Mouse (Mus musculus): ENCODE results near the gene Dcun1d1. TPM values are rescaled to one million over a fixed set of nuclear protein-coding genes. Genes with fewer than 3 reads are reported as not detected.

Gene Dcun1d1
- polyA plus RNA-seq, 2 experiments: 35.7 to 86.8 TPM

- Histone ChIP-seq H3K4me2 (replicated peaks; ENCODE audit: low read depth, low read length, severe bottlenecking) (no peak overlapping the region), H3K36me3 (ENCODE audit: control insufficient read depth, insufficient read depth, low read length) (peaks cover 41% of the 10 kb centered on the region), H3K4me1 (ENCODE audit: control insufficient read depth, insufficient read depth, low read length) (no peaks in the 10 kb centered on the region), H3K27ac (replicated peaks; ENCODE audit: low read depth, low read length) (no peak overlapping the region), H3K4me3 (replicated peaks; ENCODE audit: low read length) (no peak overlapping the region), H3K9ac (ENCODE audit: low read depth, low read length, severe bottlenecking) (no peak overlapping the region), H3K9me3 (ENCODE audit: control insufficient read depth, low read length) (no peaks in the 10 kb centered on the region), H3K27me3 (ENCODE audit: control insufficient read depth, insufficient read depth, low read length) (no peaks in the 10 kb centered on the region)
- no peak for TF ChIP-seq POLR2A (IDR thresholded peaks at IDR 0.05; ENCODE audit: borderline replicate concordance, extremely low read depth, insufficient read depth, insufficient read length)
- ATAC-seq (ENCODE audit: low FRiP score, low read depth) (no peak), DNase-seq (ENCODE audit: low spot score) (no peak)
- 90% methylated on average over 5 of the region's 5 CpGs for WGBS
Measured at GRCm38 (mm10) chr3:35962967-35963366, 25.7 kb upstream of the Dcun1d1 start.

- H3K36me3 ChIP-seq (ENCODE audit: control insufficient read depth, insufficient read depth, low read length): peaks cover 19% of the 10 kb centered on the region
- DNase-seq (ENCODE audit: low spot score) (no peak), ATAC-seq (ENCODE audit: low FRiP score, low read depth) (no peak)
- H3K4me2 ChIP-seq (replicated peaks; ENCODE audit: low read depth, low read length, severe bottlenecking): no peak overlapping the region
- no peak overlapping the region for H3K4me3 ChIP-seq (replicated peaks; ENCODE audit: low read length)
- WGBS: 97% methylated on average over 3 of the region's 3 CpGs
- H3K4me1 ChIP-seq (ENCODE audit: control insufficient read depth, insufficient read depth, low read length): 0 out of 2 replicates have a peak, but pooled peaks cover 5% of the 10 kb centered on the region
- no peaks in the 10 kb centered on the region for H3K27me3 ChIP-seq (ENCODE audit: control insufficient read depth, insufficient read depth, low read length)
- H3K27ac ChIP-seq (replicated peaks; ENCODE audit: low read depth, low read length): no peak overlapping the region
- no peaks in the 10 kb centered on the region for H3K9me3 ChIP-seq (ENCODE audit: control insufficient read depth, low read length)
- H3K9ac ChIP-seq (ENCODE audit: low read depth, low read length, severe bottlenecking): no peak overlapping the region
- no peak for TF ChIP-seq POLR2A (IDR thresholded peaks at IDR 0.05; ENCODE audit: borderline replicate concordance, extremely low read depth, insufficient read depth, insufficient read length)
Measured at GRCm38 (mm10) chr3:35957230-35957629, 20.0 kb upstream of the Dcun1d1 start.

GRCm38 (mm10) chr3:35954901-35955575 lies 17.8 kb upstream of the Dcun1d1 start:
- Histone ChIP-seq H3K27me3 (ENCODE audit: control insufficient read depth, insufficient read depth, low read length) (no peaks in the 10 kb centered on the region), H3K4me2 (replicated peaks; ENCODE audit: low read depth, low read length, severe bottlenecking) (no peak overlapping the region), H3K36me3 (ENCODE audit: control insufficient read depth, insufficient read depth, low read length) (peaks cover 11% of the 10 kb centered on the region; the same call in 1 of the 2 replicates), H3K9ac (ENCODE audit: low read depth, low read length, severe bottlenecking) (no peak overlapping the region), H3K4me1 (ENCODE audit: control insufficient read depth, insufficient read depth, low read length) (0 out of 2 replicates have a peak, but pooled peaks cover 5% of the 10 kb centered on the region), H3K9me3 (ENCODE audit: control insufficient read depth, low read length) (no peaks in the 10 kb centered on the region), H3K4me3 (replicated peaks; ENCODE audit: low read length) (no peak overlapping the region), H3K27ac (replicated peaks; ENCODE audit: low read depth, low read length) (no peak overlapping the region)
- no peak for DNase-seq (ENCODE audit: low spot score)
- WGBS: 92% methylated on average over 10 of the region's 11 CpGs
- no peak for ATAC-seq (ENCODE audit: low FRiP score, low read depth)
- no peak for TF ChIP-seq POLR2A (IDR thresholded peaks at IDR 0.05; ENCODE audit: borderline replicate concordance, extremely low read depth, insufficient read depth, insufficient read length)

GRCm38 (mm10) chr3:35953816-35954215 lies 16.6 kb upstream of the Dcun1d1 start:
- H3K27ac ChIP-seq (replicated peaks; ENCODE audit: low read depth, low read length): no peak overlapping the region
- ATAC-seq (ENCODE audit: low FRiP score, low read depth) (no peak), DNase-seq (ENCODE audit: low spot score) (no peak)
- TF ChIP-seq POLR2A (IDR thresholded peaks at IDR 0.05; ENCODE audit: borderline replicate concordance, extremely low read depth, insufficient read depth, insufficient read length): no peak
- 0 out of 2 replicates have a peak, but pooled peaks cover 5% of the 10 kb centered on the region for H3K4me1 ChIP-seq (ENCODE audit: control insufficient read depth, insufficient read depth, low read length)
- H3K9ac ChIP-seq (ENCODE audit: low read depth, low read length, severe bottlenecking): no peak overlapping the region
- H3K9me3 ChIP-seq (ENCODE audit: control insufficient read depth, low read length): no peaks in the 10 kb centered on the region
- no peaks in the 10 kb centered on the region for H3K27me3 ChIP-seq (ENCODE audit: control insufficient read depth, insufficient read depth, low read length)
- H3K4me3 ChIP-seq (replicated peaks; ENCODE audit: low read length): no peak overlapping the region
- 0 out of 2 replicates have a peak, but pooled peaks cover 5% of the 10 kb centered on the region for H3K36me3 ChIP-seq (ENCODE audit: control insufficient read depth, insufficient read depth, low read length)
- WGBS: 86% methylated on average over 6 of the region's 6 CpGs
- no peak overlapping the region for H3K4me2 ChIP-seq (replicated peaks; ENCODE audit: low read depth, low read length, severe bottlenecking)

GRCm38 (mm10) chr3:35953184-35953583 lies 15.9 kb upstream of the Dcun1d1 start:
- Histone ChIP-seq H3K9ac (ENCODE audit: low read depth, low read length, severe bottlenecking) (no peak overlapping the region), H3K4me1 (ENCODE audit: control insufficient read depth, insufficient read depth, low read length) (0 out of 2 replicates have a peak, but pooled peaks cover 5% of the 10 kb centered on the region), H3K4me3 (replicated peaks; ENCODE audit: low read length) (no peak overlapping the region), H3K9me3 (ENCODE audit: control insufficient read depth, low read length) (no peaks in the 10 kb centered on the region), H3K27ac (replicated peaks; ENCODE audit: low read depth, low read length) (no peak overlapping the region), H3K36me3 (ENCODE audit: control insufficient read depth, insufficient read depth, low read length) (no peaks in the 10 kb centered on the region), H3K27me3 (ENCODE audit: control insufficient read depth, insufficient read depth, low read length) (no peaks in the 10 kb centered on the region), H3K4me2 (replicated peaks; ENCODE audit: low read depth, low read length, severe bottlenecking) (no peak overlapping the region)
- no peak for DNase-seq (ENCODE audit: low spot score)
- WGBS: 23% methylated on average over 1 of the region's 1 CpGs
- no peak for ATAC-seq (ENCODE audit: low FRiP score, low read depth)
- TF ChIP-seq POLR2A (IDR thresholded peaks at IDR 0.05; ENCODE audit: borderline replicate concordance, extremely low read depth, insufficient read depth, insufficient read length): no peak

Data from limb, embryonic 14.5 days (tissue).